Mouse (Mus musculus): ENCODE results near the gene Pkp4. TPM values are rescaled to one million over a fixed set of nuclear protein-coding genes. Genes with fewer than 3 reads are reported as not detected.

Pkp4 gene
- polyA plus RNA-seq, 1 experiment from 2014 or later: 28.3 TPM

GRCm38 (mm10) chr2:59227011-59227410, 66.4 kb downstream of the Pkp4 start:
- H3K27ac ChIP-seq: no peak overlapping the region
- no peak for ATAC-seq (ENCODE audit: insufficient number of reproducible peaks, insufficient read depth, low FRiP score, low TSS enrichment, low read depth)
- H3K4me3 ChIP-seq: no peak overlapping the region
- no peaks in the 10 kb centered on the region for H3K27me3 ChIP-seq
- H3K4me1 ChIP-seq: 0 out of 2 replicates have a peak, but pooled peaks cover 2% of the 10 kb centered on the region
- H3K4me2 ChIP-seq: no peak overlapping the region
- no peaks in the 10 kb centered on the region for H3K9me3 ChIP-seq
- WGBS: 88% methylated on average over 3 of the region's 3 CpGs
- peaks cover 5% of the 10 kb centered on the region; the same call in 1 of the 2 replicates for H3K36me3 ChIP-seq
- no peak overlapping the region for H3K9ac ChIP-seq

- H3K9ac ChIP-seq: no peak overlapping the region
- no peaks in the 10 kb centered on the region for H3K27me3 ChIP-seq
- H3K9me3 ChIP-seq: no peaks in the 10 kb centered on the region
- peaks cover 9% of the 10 kb centered on the region; the same call in 1 of the 2 replicates for H3K36me3 ChIP-seq
- H3K4me3 ChIP-seq: no peak overlapping the region
- no peak overlapping the region for H3K4me2 ChIP-seq
- no peak overlapping the region for H3K27ac ChIP-seq
- WGBS: 93% methylated on average over 8 of the region's 8 CpGs
- ATAC-seq (ENCODE audit: insufficient number of reproducible peaks, insufficient read depth, low FRiP score, low TSS enrichment, low read depth): no peak
- 0 out of 2 replicates have a peak, but pooled peaks cover 2% of the 10 kb centered on the region for H3K4me1 ChIP-seq
Observed at GRCm38 (mm10) chr2:59227508-59228263, 67.0 kb downstream of the Pkp4 start.

GRCm38 (mm10) chr2:59229250-59229895, 68.7 kb downstream of the Pkp4 start:
- Histone ChIP-seq H3K9me3 (no peaks in the 10 kb centered on the region), H3K4me1 (0 out of 2 replicates have a peak, but pooled peaks cover 2% of the 10 kb centered on the region), H3K27me3 (no peaks in the 10 kb centered on the region), H3K9ac (no peak overlapping the region), H3K36me3 (peaks cover 9% of the 10 kb centered on the region; the same call in 1 of the 2 replicates), H3K4me3 (no peak overlapping the region), H3K27ac (no peak overlapping the region), H3K4me2 (no peak overlapping the region)
- ATAC-seq (ENCODE audit: insufficient number of reproducible peaks, insufficient read depth, low FRiP score, low TSS enrichment, low read depth): no peak
- WGBS: 90% methylated on average over 11 of the region's 11 CpGs

GRCm38 (mm10) chr2:59230656-59231055, 70.0 kb downstream of the Pkp4 start:
- no peak overlapping the region for H3K4me2 ChIP-seq
- H3K36me3 ChIP-seq: peaks cover 9% of the 10 kb centered on the region; the same call in 1 of the 2 replicates
- H3K27me3 ChIP-seq: no peaks in the 10 kb centered on the region
- no peak overlapping the region for H3K27ac ChIP-seq
- no peak for ATAC-seq (ENCODE audit: insufficient number of reproducible peaks, insufficient read depth, low FRiP score, low TSS enrichment, low read depth)
- H3K4me1 ChIP-seq: 0 out of 2 replicates have a peak, but pooled peaks cover 2% of the 10 kb centered on the region
- no peak overlapping the region for H3K9ac ChIP-seq
- H3K4me3 ChIP-seq: no peak overlapping the region
- WGBS: 58% methylated on average over 9 of the region's 9 CpGs
- H3K9me3 ChIP-seq: no peaks in the 10 kb centered on the region

GRCm38 (mm10) chr2:59231514-59231913, 70.9 kb downstream of the Pkp4 start:
- H3K9ac ChIP-seq: no peak overlapping the region
- no peak overlapping the region for H3K27ac ChIP-seq
- ATAC-seq (ENCODE audit: insufficient number of reproducible peaks, insufficient read depth, low FRiP score, low TSS enrichment, low read depth): no peak
- no peak overlapping the region for H3K4me3 ChIP-seq
- 0 out of 2 replicates have a peak, but pooled peaks cover 2% of the 10 kb centered on the region for H3K4me1 ChIP-seq
- no peak overlapping the region for H3K4me2 ChIP-seq
- no peaks in the 10 kb centered on the region for H3K9me3 ChIP-seq
- H3K36me3 ChIP-seq: peaks cover 9% of the 10 kb centered on the region; the same call in 1 of the 2 replicates
- H3K27me3 ChIP-seq: no peaks in the 10 kb centered on the region
- WGBS: 88% methylated on average over 5 of the region's 5 CpGs

DNA sequence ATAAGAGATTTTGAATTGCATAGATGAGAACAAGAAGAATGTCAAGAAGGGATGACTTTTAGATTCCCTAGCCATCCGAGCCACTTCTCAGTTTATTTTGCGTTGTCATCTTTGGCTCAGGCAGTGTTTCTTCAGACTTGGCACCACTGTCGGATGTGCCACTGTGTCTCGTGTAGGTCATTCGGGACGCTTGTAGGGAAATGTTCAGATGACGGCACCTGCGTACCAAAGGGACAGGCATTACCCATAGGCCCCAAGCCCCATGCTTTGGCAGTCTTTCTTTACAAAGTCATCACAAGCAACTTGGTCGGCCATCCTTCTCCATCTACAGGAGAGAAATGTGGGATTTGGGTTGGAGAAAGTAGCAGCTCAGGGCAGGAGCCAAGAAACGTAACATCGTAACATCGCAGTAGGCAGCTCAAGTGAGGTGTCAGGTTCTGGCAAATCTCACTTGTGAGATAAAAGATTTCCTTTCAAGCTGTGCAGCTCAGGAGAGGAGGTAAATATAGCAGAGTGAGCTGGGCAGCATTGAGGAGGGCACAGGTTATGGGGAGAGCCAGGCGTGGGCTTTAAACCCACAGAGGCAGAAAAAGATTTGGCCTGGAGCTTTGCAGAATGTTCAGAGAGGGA, 72.8 kb downstream of the Pkp4 start:
- 93% methylated on average over 13 of the region's 13 CpGs for WGBS
- no peak for ATAC-seq (ENCODE audit: insufficient number of reproducible peaks, insufficient read depth, low FRiP score, low TSS enrichment, low read depth)

GRCm38 (mm10) chr2:59233936-59234335, 73.3 kb downstream of the Pkp4 start:
- Histone ChIP-seq H3K27ac (no peak overlapping the region), H3K9me3 (no peaks in the 10 kb centered on the region), H3K9ac (no peak overlapping the region), H3K27me3 (no peaks in the 10 kb centered on the region), H3K4me2 (no peak overlapping the region), H3K36me3 (peaks cover 13% of the 10 kb centered on the region; the same call in 1 of the 2 replicates), H3K4me3 (no peak overlapping the region), H3K4me1 (0 out of 2 replicates have a peak, but pooled peaks cover 2% of the 10 kb centered on the region)
- no peak for ATAC-seq (ENCODE audit: insufficient number of reproducible peaks, insufficient read depth, low FRiP score, low TSS enrichment, low read depth)
- WGBS: 92% methylated on average over 5 of the region's 5 CpGs

More for the DNA sequence above, 72.8 kb downstream of the Pkp4 start:
- Histone ChIP-seq H3K9me3 (no peaks in the 10 kb centered on the region), H3K27me3 (no peaks in the 10 kb centered on the region), H3K4me3 (no peak overlapping the region), H3K4me2 (no peak overlapping the region), H3K9ac (no peak overlapping the region), H3K4me1 (0 out of 2 replicates have a peak, but pooled peaks cover 2% of the 10 kb centered on the region), H3K27ac (no peak overlapping the region), H3K36me3 (peaks cover 13% of the 10 kb centered on the region; the same call in 1 of the 2 replicates)

DNA sequence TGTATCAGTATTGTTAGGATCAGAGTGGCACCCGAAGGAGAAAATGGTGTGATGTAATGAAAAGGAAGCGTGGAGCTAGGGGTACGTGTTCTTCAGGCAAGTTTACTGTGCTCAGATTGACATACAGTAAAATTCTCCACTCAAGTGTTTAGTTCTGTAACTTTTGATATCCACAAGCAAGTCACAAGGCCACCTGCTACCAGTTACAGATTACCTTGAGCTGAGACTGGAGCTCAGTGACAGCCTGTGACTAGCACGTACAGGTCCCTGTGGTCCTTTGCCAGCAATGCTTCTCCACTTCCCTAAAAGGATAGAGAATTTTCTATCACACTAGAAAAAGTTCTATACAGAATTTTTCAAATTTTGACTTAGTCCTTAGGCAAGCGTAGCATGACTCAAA, 73.9 kb downstream of the Pkp4 start:
- Histone ChIP-seq H3K36me3 (peaks cover 13% of the 10 kb centered on the region; the same call in 1 of the 2 replicates), H3K9me3 (no peaks in the 10 kb centered on the region), H3K9ac (no peak overlapping the region), H3K4me1 (0 out of 2 replicates have a peak, but pooled peaks cover 2% of the 10 kb centered on the region), H3K27ac (no peak overlapping the region), H3K27me3 (no peaks in the 10 kb centered on the region), H3K4me3 (no peak overlapping the region), H3K4me2 (no peak overlapping the region)
- no peak for ATAC-seq (ENCODE audit: insufficient number of reproducible peaks, insufficient read depth, low FRiP score, low TSS enrichment, low read depth)
- 90% methylated on average over 5 of the region's 5 CpGs for WGBS

DNA sequence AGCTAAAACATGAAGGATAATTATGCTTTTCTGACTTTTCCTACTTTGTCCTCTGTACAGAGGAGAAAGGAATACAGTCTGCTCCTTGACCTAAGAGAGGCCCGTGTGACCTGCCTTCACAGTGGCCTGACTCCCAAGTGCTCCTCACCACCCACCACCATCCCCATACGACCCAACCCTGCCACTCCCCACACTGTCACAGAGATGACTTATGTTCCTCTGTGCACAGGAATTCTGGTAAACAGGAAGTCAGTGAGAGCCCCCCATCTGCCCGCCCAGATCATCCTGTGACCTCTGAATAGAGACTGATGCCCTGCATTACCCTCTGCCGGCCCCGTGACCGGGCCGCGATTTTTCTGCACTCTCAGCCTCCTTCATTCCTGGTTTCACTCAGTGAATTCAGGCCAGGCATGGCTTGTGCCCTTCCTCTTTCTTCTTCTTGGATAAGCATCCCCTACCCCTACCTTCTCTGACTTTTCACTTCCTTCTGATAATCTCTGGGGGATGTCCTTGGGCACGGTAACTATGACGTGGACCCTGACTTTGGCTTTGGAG, 79.3 kb downstream of the Pkp4 start:
- Histone ChIP-seq H3K36me3 (peaks cover 11% of the 10 kb centered on the region), H3K4me1 (no peaks in the 10 kb centered on the region), H3K9me3 (no peaks in the 10 kb centered on the region), H3K9ac (no peak overlapping the region), H3K4me3 (no peak overlapping the region), H3K4me2 (no peak overlapping the region), H3K27me3 (no peaks in the 10 kb centered on the region), H3K27ac (no peak overlapping the region)
- ATAC-seq (ENCODE audit: insufficient number of reproducible peaks, insufficient read depth, low FRiP score, low TSS enrichment, low read depth): no peak
- WGBS: 71% methylated on average over 10 of the region's 10 CpGs

GRCm38 (mm10) chr2:59242117-59242516, 81.5 kb downstream of the Pkp4 start:
- no peaks in the 10 kb centered on the region for H3K27me3 ChIP-seq
- no peak overlapping the region for H3K9ac ChIP-seq
- H3K4me1 ChIP-seq: no peaks in the 10 kb centered on the region
- no peak overlapping the region for H3K4me2 ChIP-seq
- no peak overlapping the region for H3K4me3 ChIP-seq
- no peak for ATAC-seq (ENCODE audit: insufficient number of reproducible peaks, insufficient read depth, low FRiP score, low TSS enrichment, low read depth)
- H3K9me3 ChIP-seq: no peaks in the 10 kb centered on the region
- WGBS: 93% methylated on average over 10 of the region's 10 CpGs
- peaks cover 9% of the 10 kb centered on the region for H3K36me3 ChIP-seq
- no peak overlapping the region for H3K27ac ChIP-seq

Data from embryonic facial prominence, embryonic 13.5 days (tissue).